Mouse (Mus musculus): ENCODE measurements at regions not wholly inside any gene's neighbourhood (a gene's known extent, or its start where the extent isn't known, plus 50 kb on each side); places are given as distances from the start of the nearest gene placed in this dataset.

DNA sequence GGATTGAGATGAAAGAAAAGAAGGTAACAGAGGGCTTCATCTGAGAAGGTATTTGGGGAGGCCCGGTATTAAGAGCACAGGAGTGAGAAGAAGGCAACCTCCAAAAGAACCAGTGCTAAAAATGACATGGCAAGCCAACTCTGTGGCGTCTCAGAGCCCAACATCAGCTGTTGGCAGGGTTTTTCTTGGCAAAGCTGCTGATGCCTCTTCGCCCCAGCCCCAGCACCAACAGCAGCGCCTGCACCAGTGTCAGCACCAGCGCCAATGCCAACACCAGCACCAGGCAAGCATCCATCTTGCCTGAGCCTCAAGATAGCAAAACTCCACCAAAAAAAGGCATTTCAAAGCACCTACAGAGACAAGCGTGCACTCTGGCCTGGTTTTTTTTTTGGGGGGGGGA is 205.3 kb downstream of the Dhx15 start:
- no peak for TF ChIP-seq CTCF (IDR thresholded peaks at IDR 0.05; ENCODE audit: control insufficient read depth, insufficient read depth, insufficient replicate concordance, low read depth, low read length)
- no peak for TF ChIP-seq POLR2A (IDR thresholded peaks at IDR 0.05; ENCODE audit: control insufficient read depth, low read depth, low read length)
